Mouse (Mus musculus) megakaryocyte progenitor cell, adult 5-6 weeks (primary cell): ENCODE measurements at regions not wholly inside any gene's neighbourhood (a gene's known extent, or its start where the extent isn't known, plus 50 kb on each side); places are given as distances from the start of the nearest gene placed in this dataset.
A peak's percentile ranks its signal among the peaks of the same experiment; 100 is the strongest.
"Not testable (repeated sequence)": the region's sequence is repeated elsewhere in the genome, so short reads cannot be mapped to it uniquely, and the experiment has no call there.

ENCODE experiments used
- ATAC-seq: replicated peaks from 2 replicates; pipeline ENCODE4 v1.8.0; 2016; ENCODE audit warnings: mild to moderate bottlenecking, moderate TSS enrichment, inconsistent platforms; ENCODE audit not compliant: poor library complexity

DNA sequence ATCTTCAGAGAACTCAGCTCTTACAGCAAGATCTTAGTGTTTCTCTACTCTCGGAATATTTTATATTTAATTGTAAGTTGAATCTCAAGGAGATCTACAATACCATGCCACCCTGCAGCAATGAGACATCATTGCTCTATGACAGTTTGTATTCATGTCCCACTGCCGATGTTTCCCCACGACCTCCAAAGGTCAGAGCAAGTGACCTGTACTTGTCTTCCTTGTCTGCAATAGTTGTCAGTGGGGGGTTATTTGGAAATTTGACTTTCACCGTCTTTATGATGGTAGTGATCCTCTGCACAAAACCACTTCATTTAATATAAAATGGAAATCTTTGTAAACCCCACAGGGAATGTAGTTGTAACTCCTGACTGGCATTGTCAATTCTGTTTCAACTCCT, 992.0 kb downstream of the Car8 start:
- no peak for ATAC-seq

DNA sequence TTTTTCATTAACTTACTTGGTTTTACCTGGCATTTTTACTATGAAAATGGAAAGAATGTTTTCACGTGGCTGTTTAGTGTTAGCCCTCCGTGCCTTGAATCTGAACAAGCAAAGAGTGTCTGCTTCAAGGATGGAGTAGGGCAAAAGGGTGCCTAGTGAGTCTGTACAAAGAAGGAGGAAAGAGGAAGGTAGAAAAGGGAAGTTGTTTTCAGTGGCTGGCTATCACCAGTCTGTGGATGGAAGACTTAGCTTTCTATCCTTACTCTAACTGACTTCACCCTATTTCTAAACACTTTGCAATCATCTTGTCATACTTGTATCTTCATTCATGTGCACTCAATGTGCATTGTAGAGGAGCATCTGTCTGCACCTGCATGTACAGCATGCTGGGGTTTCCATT, 993.2 kb downstream of the Car8 start:
- ATAC-seq: peak; percentile 98

DNA sequence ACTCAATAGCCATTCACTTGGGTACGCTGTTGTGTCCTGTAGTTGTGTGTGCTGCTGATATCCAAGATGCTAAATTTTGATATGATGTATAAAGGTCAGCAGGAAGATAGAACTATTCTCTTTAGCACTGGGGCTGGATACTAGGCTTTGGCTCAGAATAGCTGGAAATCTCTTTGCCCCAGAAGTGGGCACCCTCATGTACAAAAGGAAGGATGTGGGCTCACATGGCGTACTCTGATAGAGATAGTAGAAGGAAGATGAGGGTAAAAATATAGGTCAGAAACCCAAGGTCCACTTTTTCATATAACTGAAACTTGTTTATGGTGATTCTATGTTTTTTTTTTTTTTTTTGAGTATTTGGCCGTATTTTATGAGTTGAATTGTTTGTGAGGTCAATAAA, 1001.0 kb downstream of the Car8 start:
- peak; percentile 73 for ATAC-seq

DNA sequence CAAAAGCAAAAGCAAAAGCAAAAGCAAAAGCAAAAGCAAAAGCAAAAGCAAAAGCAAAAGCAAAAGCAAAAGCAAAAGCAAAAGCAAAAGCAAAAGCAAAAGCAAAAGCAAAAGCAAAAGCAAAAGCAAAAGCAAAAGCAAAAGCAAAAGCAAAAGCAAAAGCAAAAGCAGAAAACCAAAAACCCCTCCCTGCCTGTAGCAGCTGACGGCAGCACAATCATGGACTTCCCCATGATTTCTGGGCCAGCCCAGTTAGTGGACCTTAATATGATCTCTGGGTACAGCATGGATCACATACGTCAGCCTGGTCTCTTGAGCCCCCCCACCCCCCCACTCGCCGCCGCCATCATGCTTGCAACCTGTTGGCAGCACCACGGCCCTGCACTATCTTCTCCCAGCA, 1004.3 kb downstream of the Car8 start:
- ATAC-seq: not testable (repeated sequence)

DNA sequence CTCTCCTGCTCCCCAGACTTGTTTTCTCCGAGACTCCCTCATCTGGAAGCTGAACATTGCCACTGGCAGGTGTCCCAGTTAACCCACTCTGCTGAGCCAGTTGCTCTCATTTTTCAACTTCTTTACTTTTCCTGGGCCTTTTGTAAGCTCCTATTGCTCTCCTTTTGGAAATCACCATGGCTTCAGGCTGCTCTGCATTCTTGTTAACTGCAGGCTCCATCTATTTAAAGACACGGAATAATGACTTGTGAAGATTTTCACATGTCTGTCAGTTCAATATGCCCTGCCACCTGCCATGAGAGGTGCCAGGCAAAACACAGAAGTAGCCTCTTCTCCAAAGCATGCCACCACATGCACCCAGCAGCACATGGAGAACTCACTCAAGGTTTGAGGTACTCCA, 1009.9 kb downstream of the Car8 start:
- ATAC-seq: no peak

DNA sequence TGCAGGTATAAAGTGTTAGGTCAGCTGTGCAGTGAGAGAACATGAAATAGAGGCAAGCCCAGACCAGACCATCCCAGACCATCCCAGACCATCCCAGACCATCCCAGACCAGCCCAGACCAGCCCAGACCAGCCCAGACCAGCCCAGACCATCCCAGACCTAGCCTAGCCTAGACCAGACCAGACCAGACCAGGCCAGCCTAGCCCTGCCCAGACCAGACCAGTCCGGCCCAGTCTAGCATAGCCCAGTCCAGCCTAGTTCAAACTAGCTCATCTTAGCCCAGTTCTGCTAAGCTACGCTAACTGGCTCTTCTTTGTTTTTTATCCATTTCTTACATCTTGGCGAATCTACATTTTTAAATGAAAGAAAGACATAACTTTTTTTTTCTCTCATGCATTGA, 1015.9 kb downstream of the Car8 start:
- no peak for ATAC-seq

DNA sequence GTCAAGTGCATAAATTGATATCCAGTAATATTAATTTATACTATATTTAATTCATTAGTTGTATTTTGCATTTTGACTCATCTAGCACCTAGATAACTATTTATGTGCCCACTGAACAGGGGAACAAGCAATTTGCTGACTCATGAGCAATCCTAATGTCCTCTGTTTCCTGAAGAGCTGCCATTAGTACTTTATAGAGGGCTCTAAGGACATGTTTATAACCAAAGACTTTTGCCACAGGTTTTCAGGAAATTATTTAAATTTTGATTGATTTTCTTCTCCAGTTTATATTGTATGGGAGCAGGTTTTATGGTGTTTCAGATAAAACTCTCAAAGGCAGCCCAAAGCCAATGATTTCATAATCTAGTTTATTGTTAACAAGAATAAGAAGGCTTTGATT, 1018.4 kb downstream of the Car8 start:
- no peak for ATAC-seq

DNA sequence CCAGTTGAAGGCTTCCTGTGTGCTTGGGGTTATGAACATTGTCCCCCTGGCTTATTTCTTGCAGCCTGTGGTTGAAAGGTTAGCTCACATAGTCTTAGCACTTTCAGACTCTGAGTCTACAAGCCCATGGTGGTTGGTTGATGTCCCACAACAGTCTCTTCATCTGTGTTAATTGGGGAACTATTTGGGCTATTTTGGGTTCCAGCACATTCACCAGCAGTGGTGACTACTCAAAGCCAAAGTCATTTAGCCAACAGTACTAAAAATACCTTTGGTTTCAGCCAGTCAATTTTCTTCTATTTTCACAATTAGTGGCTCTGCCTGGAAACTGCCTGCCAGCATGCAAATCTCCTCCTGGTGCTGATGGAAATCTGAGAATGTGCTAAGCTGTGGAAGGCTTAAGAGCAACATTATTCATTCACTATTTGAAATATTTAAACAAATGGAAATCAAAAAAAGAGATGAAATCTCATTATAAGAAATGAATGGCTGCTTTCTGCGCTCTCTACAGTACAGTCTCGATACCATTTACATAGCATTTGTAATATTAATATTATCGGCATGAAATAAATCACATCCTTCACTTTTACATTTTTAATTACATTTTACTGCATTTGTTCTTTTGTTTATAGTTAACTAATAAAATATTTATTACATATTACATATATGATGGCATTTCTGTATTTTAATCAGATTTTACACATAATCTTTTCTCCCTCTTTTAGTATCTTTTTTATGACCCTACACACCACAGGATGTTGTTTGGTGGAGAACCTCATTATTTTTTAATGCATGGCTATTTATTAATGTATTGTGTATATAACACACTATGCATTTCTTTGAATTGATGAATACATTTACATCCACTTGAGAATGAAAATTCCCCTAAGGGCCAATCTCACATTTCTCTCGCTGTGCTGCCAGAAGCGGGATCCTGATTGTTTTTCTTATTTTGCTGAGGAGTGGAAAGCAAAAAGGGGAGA, 1023.5 kb downstream of the Car8 start:
- ATAC-seq: no peak

DNA sequence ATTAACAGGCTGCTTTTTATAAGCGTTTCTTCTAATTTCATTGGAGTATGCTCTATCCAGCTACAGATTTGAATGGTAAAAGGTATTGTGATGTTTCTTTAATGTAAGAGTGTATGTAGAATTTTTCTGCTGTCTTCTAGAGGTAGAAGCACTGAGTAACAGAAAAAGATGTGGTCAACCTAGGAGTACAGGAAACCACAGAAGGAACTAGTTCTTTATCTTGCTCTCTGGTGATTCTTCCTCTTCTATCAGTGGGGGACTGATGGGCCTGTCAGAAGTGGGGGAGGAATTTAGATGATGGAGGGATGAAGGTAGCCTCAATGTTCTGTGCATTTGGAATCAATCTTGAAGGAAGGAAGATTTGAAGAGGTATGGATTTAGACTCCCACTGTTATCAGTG, 1031.9 kb downstream of the Car8 start:
- peak; percentile 97 for ATAC-seq

DNA sequence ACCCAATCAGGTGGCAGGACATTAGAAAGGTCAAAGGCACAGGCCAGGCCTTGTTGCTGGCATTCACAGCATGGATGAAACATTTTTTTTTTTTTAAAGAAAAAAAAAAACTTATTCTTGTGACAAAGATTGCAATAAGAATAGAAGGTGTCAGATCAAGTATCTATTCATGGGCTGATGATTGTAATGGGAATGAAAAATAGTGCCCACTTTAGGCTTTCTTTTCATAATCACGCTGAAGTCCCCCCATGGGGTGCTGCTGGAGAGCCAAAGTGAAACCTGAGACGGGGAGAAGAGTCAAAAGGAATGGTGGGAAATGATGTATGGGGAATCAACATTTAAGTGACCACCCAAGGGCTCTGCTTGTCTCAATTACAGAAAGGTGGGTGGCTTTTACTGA, 1037.0 kb downstream of the Car8 start:
- no peak for ATAC-seq

DNA sequence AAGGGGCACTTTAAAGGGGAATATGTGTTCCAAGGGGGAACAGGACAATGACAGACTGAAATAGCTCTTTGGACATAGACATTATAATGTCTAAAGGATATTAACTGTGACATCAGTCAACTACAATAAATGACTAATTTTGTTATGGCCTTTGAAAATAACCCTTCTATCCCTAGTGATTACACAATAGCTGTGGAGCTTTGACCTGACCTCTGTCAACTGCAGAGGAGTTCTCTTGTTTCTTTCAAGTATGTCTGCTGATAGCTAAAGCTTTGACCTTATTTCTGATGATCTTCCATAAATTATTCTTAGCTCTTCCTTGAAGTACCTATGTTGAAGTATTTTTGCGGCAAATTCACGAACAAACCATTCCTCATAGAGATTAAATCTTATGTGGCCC, 1038.9 kb downstream of the Car8 start:
- ATAC-seq: no peak

DNA sequence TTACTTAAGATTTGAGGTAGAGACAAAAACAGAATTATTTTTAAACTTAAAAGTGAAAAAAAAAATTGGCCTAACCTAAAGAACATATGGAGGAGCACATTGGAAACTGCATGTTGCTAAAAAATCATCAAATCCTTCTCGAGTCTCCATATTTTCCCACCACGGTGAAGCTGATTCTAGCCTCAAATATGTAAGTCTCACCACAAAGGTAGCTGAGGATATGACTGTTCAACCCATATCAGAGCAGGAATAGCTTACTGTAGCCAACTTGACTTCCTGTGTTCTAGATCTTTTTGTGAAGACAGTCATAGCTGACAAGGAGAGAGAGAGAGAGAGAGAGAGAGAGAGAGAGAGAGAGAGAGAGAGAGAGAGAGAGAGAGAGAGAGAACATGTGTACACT, 1039.8 kb downstream of the Car8 start:
- no peak for ATAC-seq

DNA sequence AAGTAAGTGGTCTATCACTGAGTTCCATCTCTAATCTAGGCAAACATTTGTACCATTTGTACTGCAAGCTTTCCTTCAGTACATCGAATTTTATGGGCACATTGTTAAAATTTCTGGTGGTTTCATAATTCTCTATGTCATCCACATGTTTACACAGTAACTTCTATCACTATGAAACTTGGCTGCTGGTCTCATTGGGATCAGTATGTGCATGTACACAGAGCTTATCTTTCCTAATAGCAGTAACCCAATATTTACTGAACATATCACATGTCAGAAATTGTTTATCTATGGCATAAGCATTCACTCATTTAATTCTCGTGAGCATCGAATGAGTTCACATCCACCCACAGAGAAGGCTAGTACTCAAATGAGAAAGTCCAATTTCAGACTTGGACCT, 1042.3 kb downstream of the Car8 start:
- no peak for ATAC-seq

DNA sequence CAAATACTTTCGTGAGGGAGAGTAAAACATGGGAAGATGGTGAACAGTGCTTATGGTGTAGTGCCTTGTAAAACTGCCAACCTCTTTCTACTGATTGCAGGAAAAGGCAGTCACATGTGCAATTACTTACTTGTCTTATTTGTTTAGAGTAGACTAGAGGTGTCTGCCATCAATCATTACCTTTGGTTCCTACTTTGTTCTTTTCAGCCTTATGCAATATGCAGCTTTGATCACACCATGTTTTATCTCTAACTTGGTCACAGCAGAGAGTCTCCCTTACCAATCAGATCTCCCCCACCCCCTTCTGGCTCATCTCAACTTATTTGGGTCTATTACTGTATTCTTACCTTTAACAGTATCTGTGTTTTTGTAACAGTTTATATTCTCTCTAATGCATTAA, 1043.2 kb downstream of the Car8 start:
- ATAC-seq: no peak

DNA sequence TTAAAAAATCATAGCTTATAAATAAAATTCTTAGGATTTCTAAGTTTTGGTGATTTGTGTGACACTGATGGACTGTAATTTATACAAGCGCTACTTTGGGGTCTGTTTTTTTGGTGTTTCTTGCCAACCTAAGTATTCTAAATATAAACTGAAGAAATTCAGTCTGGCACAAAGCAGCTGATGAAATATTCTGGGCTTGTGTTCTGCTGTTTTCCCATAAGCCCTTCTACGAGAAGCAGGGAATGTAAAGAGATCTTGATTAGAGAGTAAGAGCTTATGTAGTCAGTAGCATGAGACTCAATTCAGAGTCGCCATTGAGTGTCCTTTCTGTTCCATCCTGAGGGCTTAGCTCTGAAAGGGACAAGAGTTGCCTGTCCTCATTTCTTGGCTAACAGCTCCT, 1046.9 kb downstream of the Car8 start:
- ATAC-seq: no peak

DNA sequence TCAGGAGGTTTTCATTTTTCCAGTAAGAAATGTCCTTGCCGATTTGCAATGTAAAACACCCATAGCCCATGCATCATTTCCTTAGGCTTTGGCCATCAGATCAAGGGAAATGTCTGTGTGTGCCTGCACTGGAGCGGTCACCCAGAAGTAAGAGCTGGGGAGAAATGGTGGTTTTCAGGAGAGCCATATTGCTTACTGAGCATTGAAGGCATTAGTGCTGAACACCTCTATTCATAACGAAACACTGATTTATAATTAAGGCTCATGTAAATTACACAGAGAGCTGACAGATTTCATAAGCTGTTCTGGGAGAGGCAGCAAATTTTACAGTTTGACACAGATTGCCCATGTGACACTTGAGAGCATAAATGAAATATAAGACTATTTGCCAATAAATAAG, 1047.6 kb downstream of the Car8 start:
- no peak for ATAC-seq

DNA sequence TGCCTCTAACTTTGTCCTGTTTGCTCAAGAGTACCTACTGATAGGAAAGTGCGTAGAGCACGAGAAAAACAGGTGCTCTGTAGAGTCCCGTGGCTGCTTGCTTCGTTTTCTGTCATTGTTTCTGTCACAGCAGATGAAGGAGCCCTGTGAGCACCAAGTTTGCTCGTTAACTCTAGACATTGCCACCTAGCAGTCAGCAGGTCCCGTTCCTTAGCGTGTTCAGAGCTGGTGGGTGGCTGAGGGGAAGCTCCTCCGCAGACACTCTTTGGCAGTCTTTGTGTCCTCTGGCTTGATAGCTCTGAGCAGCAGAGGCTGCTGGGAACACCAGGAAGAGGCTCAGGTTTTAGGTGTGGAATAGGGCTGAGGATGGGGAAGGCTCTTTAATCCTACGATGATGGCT, 1063.8 kb downstream of the Car8 start:
- no peak for ATAC-seq

DNA sequence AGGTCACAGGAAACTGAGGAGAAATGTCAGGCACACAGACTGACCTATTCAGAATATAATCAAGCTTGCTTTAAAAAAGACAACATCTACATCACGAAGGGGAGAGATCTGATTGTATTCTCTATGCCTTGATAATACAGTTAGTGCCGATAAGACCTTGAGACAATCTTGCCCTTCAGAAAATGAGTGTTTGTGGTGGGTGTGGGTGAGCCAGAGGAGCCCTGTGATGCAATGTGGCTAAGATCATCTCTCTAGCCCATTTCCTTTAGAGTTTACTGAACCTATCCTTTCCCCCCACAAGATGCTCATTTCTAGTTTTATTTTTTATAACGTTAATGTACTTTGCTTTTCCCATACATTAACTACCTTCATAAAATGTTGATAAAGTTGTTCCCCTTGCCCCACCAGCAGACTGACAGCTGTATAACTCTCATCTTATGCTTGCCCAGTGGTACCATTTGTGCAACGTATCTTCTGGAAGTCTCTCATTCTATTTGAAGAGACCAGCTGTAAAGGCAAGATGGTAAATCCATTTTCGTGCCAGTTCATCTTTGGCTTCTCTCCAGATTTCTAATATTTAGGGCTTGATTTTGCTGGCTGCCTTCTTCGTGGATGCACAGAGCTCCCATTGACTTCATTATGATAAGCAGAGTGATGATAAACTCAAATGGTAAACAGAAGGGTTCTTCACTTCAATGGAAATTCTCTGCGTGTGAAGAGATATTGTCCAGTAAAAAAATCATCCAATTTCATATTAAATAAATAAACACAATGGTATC, 1066.1 kb downstream of the Car8 start:
- no peak for ATAC-seq

DNA sequence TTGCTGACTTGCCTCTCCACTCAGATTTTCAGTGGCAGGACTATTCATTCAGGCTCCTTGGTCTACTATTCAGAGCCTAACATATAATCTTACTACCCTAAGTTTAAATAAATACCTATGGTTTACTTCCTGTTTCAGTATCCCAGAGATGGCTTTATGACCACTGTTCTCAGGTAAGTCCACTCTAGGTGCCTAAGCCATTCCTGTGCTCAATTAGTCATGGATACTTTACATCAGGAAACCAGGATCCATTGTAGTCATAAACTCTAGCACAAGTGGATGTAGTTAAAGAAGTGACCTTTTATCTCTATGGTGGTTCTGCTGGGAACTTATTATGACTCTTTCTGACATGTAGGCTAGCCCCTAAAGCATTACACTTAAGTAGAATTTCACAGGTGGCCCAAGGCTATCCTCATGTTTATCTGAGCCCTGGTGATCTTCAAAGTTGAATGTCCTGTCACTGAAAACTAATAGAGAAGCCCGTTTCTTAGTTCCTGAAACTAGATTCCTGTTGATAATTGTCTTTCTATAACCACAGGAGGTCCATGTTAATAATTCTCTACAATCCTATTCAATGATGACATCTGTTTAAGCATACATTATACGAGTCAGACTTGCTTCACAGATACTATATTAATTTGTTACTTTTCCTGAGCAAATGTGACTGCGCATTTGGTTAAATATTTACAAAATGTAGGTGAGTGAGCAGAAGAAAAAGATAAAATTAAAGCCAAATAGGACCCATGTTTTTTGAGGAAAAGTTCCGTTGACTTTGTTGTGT, 1067.0 kb downstream of the Car8 start:
- ATAC-seq: no peak

DNA sequence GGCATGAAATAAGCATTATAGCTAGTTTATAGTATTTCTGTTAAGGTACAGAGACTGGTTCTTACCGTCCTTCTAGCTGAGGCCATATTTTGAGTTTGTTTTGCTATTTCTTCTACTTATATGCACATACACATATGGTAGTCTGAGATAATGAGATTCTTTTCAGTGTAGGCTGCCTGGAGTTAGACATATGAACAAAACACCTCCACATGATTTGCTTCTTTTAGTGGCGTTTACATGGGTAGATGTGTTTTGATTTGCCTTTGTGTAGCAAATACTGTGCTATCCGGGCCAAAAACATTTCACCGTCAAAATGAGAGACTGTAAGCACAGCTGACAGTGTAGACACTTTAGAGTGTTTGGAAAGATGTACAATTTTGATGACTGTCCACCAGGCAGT, 1077.4 kb downstream of the Car8 start:
- no peak for ATAC-seq

DNA sequence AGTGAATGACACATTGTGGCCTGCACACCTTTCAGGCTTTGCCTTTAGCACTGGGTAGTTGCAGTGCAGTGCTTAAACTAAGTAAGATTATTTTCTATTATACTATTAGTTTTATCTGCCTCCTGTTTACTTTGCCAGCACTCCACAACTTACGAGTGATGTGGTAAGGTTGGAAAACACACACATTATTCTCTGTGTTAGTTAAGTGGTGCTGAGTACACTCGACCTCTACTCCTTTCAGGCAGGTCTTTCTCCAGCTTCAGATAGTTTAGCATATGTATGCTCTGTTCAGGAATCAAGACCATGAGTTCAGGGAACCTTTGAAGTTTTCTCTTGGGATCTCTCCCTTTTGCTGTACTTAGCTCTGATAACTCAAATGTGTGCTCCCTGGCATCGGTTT, 1081.0 kb downstream of the Car8 start:
- ATAC-seq: no peak
